Mouse (Mus musculus): Measurements from ENCODE around the gene Smarcc1. TPM values are rescaled to one million over a fixed set of nuclear protein-coding genes. Genes with fewer than 3 reads are reported as not detected.
"Not testable (repeated sequence)": the region's sequence is repeated elsewhere in the genome, so short reads cannot be mapped to it uniquely, and the experiment has no call there.

The Smarcc1 gene
- total RNA-seq, 2 experiments from 2014 or later, result 59.7 to 60.3 TPM

DNA sequence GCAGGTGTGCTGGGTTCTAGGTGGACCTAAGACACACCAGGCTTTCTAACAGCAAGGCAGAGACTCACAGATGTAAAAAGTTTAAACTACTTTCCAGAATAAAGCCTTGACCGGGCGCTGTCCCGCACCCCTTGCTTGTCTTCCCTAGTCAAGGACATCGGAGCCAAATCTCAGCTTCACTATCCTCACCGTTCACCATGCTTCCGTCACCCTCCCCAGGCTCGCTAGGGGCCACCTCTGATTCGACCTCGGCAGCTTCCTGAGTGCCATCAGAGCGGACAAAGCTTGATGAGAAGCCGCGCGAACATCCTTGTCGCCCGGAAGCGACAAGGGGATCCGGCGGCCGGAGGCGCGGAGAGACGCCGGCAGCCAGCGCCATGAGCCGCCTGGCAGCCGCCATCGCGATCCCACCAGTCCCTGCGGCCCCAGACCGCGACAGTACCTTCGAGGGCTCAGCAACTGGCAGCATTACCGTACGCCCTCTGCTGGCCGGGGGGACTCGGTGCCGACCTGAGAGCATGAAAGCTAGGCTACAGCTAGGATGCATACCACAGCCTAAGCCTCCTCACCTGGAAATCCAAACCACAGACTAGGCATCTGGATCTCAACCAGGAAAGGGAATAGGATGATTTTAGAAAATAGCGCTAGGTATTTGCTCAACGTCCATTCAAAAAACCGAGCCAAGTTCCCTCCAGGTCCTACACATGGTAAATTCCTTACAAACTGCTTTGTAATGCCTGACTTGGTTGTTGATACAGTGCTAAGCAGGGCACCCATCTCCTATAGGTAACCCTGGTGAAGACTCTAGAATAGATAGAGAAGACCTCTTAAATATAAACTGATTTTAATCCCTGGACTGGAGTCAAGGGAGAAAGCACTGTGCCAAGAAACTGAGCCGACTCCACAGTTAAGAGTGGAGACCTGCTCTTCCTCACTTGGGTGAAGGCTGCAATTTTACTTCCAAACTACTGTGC, 16.6 kb upstream of the Smarcc1 start:
- DNase-seq (ENCODE audit: low spot score in 2 of 2), result peak; percentile 95 to 98
- Histone ChIP-seq H3K27ac (peak overlapping the region; percentile 85), H3K4me3 (peak overlapping the region; percentile 98)
- peak; percentile 97 for TF ChIP-seq CTCF (conservative IDR thresholded peaks at IDR 0.05)

DNA sequence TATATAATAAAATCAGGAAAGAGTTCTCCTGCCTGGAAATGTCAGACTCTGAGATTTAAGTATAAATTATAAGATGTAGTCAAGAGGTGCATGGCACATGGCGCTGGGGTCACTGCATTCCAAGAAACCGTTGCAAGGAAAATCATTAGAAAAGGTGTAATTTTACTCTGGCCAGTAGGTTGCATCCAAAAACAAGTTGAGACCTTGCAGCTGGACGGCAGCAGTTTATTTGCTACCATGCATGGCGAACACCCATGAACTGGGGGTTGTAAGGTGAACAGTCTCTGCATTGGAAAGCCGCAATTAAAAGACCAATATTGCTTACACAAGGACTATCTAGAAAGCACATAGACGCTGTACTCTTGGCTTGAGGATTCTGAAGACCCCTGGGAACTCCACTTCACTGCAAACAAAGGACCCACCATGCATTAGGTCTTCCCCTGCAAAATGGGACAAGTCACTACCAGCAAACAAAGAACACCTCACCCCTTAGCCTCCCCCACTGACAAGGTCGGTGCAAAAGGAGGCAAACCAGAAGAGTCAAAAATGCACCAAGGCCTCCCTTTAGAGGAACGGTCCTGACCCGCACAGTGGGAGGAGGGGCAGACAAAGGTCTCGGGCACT, 1.0 kb upstream of the Smarcc1 start:
- Histone ChIP-seq H3K27ac (peak overlapping the region; percentile 96), H3K4me3 (peak overlapping the region; percentile 92)
- no peak for TF ChIP-seq CTCF (conservative IDR thresholded peaks at IDR 0.05)
- no peak for DNase-seq (ENCODE audit: low spot score in 2 of 2)

DNA sequence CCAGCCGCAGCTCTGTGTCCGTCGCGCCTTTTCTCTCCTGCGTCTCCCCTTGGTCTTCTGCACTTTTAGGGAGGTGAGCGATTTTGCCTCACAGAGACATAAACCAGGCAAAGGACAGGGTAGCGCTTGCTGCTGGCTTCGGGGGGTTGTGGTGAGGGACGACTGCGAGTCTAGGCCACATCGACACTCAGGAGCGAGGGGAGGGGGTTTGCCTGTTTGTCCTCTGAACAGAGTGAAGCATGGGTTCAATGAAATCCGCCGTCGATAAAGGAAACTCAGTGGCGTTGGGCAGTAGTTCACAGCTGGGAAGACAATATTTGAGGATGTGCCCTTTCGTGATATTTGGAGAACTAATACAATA, 251 bp downstream of the Smarcc1 start, which contains the start of gene Dhx30:
Gene Dhx30, minus strand, starts transcription at position 52 of the 361 bp plus-strand sequence.
- no peak for DNase-seq (ENCODE audit: low spot score in 2 of 2)
- H3K27ac ChIP-seq, result peak within 1 kb of the TSS; percentile 96
- H3K4me3 ChIP-seq, result peak within 1 kb of the TSS; percentile 92
- no peak for TF ChIP-seq CTCF (conservative IDR thresholded peaks at IDR 0.05)

DNA sequence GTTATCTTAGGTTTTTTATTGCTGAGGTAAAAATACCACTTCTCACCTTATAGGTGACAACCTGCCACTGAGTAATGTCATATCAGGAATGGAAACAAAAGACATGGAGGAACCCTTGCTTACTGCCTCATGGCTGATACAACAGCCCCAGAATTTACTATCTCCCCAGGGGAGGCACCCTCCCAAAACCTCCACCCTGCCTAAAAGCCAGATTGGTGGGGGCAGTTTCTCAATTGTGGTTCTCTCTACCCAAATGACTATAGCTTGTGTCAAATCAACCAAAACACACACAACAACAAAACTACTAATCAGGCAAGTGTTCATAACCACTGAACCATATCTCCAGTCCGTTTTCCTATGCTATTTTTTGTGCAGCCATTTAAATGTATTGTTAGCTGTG, 741 bp downstream of the Smarcc1 start:
- DNase-seq (ENCODE audit: low spot score in 2 of 2), result no peak
- no peak for TF ChIP-seq CTCF (conservative IDR thresholded peaks at IDR 0.05)
- peak overlapping the region; percentile 96 for H3K27ac ChIP-seq
- H3K4me3 ChIP-seq, result peak overlapping the region; percentile 92

DNA sequence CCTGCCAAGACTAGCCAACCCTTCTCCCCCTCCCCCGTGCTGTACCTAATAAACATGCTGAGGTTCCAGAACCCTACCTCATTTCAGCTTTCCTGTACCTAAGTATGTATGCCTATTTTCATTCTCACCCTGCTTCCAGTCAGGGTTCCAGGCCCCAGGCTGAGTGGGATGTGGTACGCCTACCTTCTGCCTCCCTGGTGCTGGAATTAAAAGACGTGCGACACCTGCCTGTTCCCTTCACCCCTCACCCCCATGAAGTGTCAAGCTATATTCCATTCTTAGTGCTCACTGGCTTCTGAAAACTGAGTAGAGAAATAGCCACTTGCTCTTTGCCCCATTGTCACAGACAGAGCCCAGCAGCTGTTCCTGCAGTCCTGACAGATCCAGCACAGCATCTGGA, 3.9 kb downstream of the Smarcc1 start:
- no peak for TF ChIP-seq CTCF (conservative IDR thresholded peaks at IDR 0.05)
- no peak overlapping the region; the same call in 1 of the 2 replicates for H3K27ac ChIP-seq
- no peak overlapping the region for H3K4me3 ChIP-seq
- no peak for DNase-seq (ENCODE audit: low spot score in 2 of 2)

DNA sequence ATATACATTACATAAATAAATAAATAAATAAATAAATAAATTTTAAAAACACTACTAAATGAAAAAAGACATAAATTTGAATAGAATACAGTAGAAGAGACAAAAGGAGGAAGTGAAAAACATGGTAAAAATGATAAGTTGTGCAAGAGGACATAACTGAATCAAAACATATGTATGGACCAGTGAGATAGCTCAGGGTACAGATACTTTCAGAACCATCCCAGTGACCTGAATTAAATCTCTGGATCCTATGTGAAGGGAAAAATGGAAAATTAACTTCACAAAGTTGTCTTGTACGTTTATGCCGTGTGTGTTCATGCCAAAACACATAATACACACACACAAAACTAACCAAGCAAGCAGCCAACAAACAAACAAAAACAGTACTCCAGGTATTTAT, 5.8 kb downstream of the Smarcc1 start:
- H3K27ac ChIP-seq, result no peak overlapping the region
- TF ChIP-seq CTCF (conservative IDR thresholded peaks at IDR 0.05), result no peak
- DNase-seq (ENCODE audit: low spot score in 2 of 2), result no peak

DNA sequence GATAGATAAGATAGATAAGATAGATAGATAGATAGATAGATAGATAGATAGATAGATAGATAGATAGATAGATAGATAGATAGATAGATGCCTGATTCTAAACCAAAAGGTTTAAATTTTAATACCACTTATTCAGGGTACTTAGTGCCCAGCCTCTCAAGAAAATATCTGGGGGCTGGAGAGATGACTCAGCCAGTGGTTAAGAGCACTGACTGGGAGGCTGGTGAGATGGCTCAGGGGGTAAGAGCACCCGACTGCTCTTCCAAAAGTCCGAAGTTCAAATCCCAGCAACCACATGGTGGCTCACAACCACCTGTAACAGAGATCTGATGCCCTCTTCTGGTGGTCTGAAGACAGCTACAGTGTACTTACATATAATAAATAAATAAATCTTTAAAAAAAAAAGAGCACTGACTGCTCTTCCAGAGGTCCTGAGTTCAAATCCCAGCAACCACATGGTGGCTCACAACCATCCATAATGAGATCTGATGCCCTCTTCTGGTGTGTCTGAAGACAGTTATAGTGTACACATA, 6.6 kb downstream of the Smarcc1 start:
- peak; percentile 41 for TF ChIP-seq CTCF (conservative IDR thresholded peaks at IDR 0.05)
- H3K27ac ChIP-seq; H3K4me3 ChIP-seq; DNase-seq (ENCODE audit: low spot score in 2 of 2): not testable (repeated sequence)

More for the DNA sequence above, 5.8 kb downstream of the Smarcc1 start:
- no peak overlapping the region for H3K4me3 ChIP-seq

DNA sequence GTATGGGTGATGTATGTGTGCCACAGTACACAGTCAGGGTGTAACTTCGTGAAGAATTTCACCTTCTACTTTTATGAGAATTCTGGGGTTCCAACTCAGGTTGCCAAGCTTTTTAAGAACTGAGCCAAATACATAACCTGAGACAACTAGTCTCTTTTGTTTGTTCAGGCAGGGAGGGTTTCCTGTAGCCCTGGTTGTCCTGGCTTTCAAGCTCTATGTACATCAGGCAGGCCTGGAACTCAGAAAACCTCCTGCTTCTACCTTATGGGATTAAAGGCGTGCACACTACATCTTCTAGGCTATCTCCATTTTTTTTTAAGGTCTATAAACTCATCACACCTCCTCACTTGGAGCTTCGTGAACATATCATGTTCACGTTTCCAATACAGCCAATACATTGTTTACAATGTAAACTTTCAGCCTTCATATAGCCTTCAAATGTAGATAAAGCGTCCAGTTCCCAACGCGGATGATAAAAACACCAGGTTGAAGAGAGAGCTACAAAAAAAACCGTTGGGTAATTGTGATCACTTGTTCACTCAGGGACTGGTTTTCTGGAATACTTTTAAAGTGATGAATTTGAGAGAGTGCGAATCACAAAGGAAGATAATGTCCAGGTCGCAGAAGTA, 13.5 kb downstream of the Smarcc1 start:
- Histone ChIP-seq H3K27ac (peak overlapping the region; percentile 95), H3K4me3 (peak overlapping the region; percentile 64)
- no peak for TF ChIP-seq CTCF (conservative IDR thresholded peaks at IDR 0.05)
- DNase-seq (ENCODE audit: low spot score in 2 of 2), result no peak

DNA sequence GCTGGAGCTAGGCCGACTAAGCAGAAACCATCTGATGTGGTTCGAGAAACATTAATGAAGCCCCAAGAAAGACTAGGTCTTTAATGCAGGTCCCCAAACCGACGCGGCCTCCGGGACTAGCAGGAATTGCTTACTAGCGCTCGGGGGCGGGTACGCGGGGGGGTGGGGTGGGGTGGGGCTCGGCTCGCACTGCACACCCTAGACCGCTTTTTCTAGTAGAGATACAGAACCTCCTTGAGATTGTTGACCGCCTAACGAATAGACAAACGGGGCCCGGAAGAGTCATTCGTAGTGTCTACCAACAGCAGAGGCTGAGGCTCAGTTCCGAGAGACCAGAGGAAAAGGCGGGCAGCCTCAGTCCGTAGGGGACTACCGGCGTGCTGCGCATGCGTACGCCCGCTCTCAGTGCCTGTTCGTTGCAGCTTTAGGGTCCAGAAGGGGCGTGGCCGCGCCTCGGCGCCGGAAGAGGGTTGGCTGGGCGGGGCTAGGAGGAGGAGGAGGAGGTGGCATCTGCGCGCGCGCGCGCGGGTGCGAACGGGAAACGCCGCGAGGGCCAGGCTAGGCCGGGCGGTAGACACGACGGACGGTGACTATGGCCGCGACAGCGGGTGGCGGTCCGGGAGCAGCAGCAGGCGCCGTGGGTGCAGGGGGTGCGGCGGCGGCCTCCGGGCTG, 14.2 kb downstream of the Smarcc1 start:
- Histone ChIP-seq H3K4me3 (peak overlapping the region; percentile 64), H3K27ac (peak overlapping the region; percentile 95)
- DNase-seq (ENCODE audit: low spot score in 2 of 2), result peak; percentile 99
- no peak for TF ChIP-seq CTCF (conservative IDR thresholded peaks at IDR 0.05)

DNA sequence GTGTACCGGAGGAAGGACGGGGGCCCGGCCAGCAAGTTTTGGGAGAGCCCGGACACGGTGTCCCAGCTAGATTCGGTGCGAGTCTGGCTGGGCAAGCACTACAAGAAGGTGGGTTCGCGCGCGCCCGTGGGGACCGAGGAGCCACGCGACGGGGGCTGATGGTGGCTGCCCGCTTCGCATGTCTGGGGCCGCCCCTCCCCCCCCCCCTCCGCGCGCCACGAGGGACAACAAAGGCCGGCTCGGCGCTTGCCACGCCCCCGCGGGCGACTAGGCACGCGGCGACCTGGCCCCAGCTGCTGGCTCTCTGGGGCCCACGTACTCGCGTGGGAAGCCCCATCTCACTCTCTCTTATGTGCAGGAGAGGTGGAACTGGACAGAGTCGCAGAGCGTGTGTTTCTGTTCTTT, 14.7 kb downstream of the Smarcc1 start:
- DNase-seq (ENCODE audit: low spot score in 2 of 2), result no peak
- peak overlapping the region; percentile 64 for H3K4me3 ChIP-seq
- peak overlapping the region; percentile 95 for H3K27ac ChIP-seq
- no peak for TF ChIP-seq CTCF (conservative IDR thresholded peaks at IDR 0.05)

DNA sequence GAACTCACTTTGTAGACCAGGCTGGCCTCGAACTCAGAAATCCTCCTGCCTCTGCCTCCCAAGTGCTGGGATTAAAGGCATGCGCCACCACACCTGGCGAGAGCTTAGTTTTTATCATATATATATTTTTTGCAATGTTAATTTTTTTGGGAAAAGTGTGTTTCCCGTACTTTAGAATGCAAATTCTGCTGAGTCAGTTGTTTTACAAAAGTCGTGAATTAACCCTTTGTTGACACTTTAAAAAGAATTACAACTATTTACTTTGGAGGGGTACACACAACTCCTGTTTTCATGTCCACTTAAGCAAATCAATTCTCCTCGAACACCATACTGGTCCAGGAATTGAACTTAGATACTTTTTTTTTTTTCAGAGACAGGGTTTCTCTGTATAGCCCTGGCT, 15.4 kb downstream of the Smarcc1 start:
- H3K27ac ChIP-seq, result no peak overlapping the region
- TF ChIP-seq CTCF (conservative IDR thresholded peaks at IDR 0.05), result no peak

DNA sequence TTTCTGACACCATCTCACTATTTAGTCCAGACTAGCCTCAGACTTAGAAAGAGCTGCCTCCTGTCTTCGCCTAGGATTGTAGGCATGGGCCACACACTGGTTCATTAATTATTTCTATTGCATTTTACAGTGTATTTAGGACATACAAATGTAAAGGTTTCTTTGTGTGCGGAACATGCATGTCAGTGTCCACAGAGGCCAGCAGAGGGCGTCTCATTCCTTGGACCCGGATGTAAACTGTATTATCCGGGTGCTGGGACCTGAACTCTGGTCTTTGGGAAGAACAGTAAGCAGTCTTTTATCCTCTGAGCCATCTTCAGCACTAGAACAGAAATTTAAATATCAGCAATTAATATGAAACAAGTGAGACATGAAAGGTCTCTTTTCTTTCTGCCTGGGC, 16.7 kb downstream of the Smarcc1 start:
- H3K27ac ChIP-seq, result no peak overlapping the region
- H3K4me3 ChIP-seq, result no peak overlapping the region
- DNase-seq (ENCODE audit: low spot score in 2 of 2), result no peak
- TF ChIP-seq CTCF (conservative IDR thresholded peaks at IDR 0.05), result peak; percentile 58

More for the DNA sequence above, 15.4 kb downstream of the Smarcc1 start:
- DNase-seq (ENCODE audit: low spot score in 2 of 2), result no peak
- H3K4me3 ChIP-seq, result peak overlapping the region; percentile 64
